Mouse (Mus musculus) cerebellum, adult 9-10 months (tissue): Measurements from ENCODE around the gene Smim4.

Experiments
- DNase-seq: peaks from one replicate; pipeline ENCODE4 v3.0.0; 2022

The Smim4 gene

GRCm38 (mm10) chr14:31138219-31138896, 9.6 kb upstream of the Smim4 start:
- peak; percentile 44 for DNase-seq

- DNase-seq, result peak; percentile 38
These were observed 9.0 kb upstream of the Smim4 start for GRCm38 (mm10) chr14:31137791-31138190.

- no peak for DNase-seq
These were observed 8.5 kb upstream of the Smim4 start for GRCm38 (mm10) chr14:31137281-31137595.

- no peak for DNase-seq
These were observed 7.9 kb upstream of the Smim4 start for GRCm38 (mm10) chr14:31136411-31137280.

GRCm38 (mm10) chr14:31135495-31136410, 7.0 kb upstream of the Smim4 start:
- DNase-seq, result no peak

- no peak for DNase-seq
These were observed 5.6 kb upstream of the Smim4 start for GRCm38 (mm10) chr14:31134015-31135000.

GRCm38 (mm10) chr14:31133023-31133665, 4.4 kb upstream of the Smim4 start:
- DNase-seq, result no peak

GRCm38 (mm10) chr14:31132491-31132975, 3.8 kb upstream of the Smim4 start:
- DNase-seq, result no peak

GRCm38 (mm10) chr14:31132031-31132430, 3.3 kb upstream of the Smim4 start:
- DNase-seq, result peak; percentile 50

GRCm38 (mm10) chr14:31131272-31131821, 2.6 kb upstream of the Smim4 start:
- DNase-seq, result peak; percentile 28

- peak; percentile 56 for DNase-seq
These were observed 1.8 kb upstream of the Smim4 start, which contains the start of gene Nt5dc2 for GRCm38 (mm10) chr14:31130236-31131220. Nt5dc2 (plus strand) TSS chr14:31131053.

- DNase-seq, result peak; percentile 54
These were observed 825 bp upstream of the Smim4 start for GRCm38 (mm10) chr14:31129326-31130235.

- DNase-seq, result no peak
These were observed 493 bp downstream of the Smim4 start for GRCm38 (mm10) chr14:31128101-31128825.

GRCm38 (mm10) chr14:31126826-31127225, 1.9 kb downstream of the Smim4 start:
- no peak for DNase-seq

GRCm38 (mm10) chr14:31125106-31126075, 3.4 kb downstream of the Smim4 start:
- no peak for DNase-seq

- no peak for DNase-seq
These were observed 13.2 kb downstream of the Smim4 start for GRCm38 (mm10) chr14:31115522-31115921.
